Mouse (Mus musculus): ENCODE measurements at regions not wholly inside any gene's neighbourhood (a gene's known extent, or its start where the extent isn't known, plus 50 kb on each side); places are given as distances from the start of the nearest gene placed in this dataset.

GRCm38 (mm10) chr6:12809601-12810000 lies 60.4 kb upstream of the Thsd7a start:
- Histone ChIP-seq H3K9ac (no peak overlapping the region), H3K9me3 (ENCODE audit: low read depth, low read length) (no peaks in the 10 kb centered on the region), H3K4me2 (no peak overlapping the region), H3K4me3 (ENCODE audit: low read depth, low read length) (no peak overlapping the region), H3K36me3 (ENCODE audit: insufficient read depth) (no peaks in the 10 kb centered on the region), H3K27me3 (ENCODE audit: insufficient read depth, low read length) (no peaks in the 10 kb centered on the region), H3K27ac (ENCODE audit: low read depth) (no peak overlapping the region), H3K4me1 (ENCODE audit: insufficient read depth) (no peaks in the 10 kb centered on the region)
- DNase-seq (no peak), ATAC-seq (ENCODE audit: insufficient read depth) (no peak)
- WGBS: 71% methylated on average over 5 of the region's 5 CpGs
- TF ChIP-seq CTCF (IDR thresholded peaks at IDR 0.05; ENCODE audit: low read depth): no peak

Data from lung, embryonic 14.5 days (tissue).